Mouse (Mus musculus) 416B (cell line): ENCODE data around the gene Selplg.

ENCODE experiments used
- DNase-seq: peaks from one replicate; pipeline ENCODE4 v3.0.0; 2011; ENCODE audit warnings: low read depth

Selplg gene

GRCm38 (mm10) chr5:113854494-113854893, 22.1 kb upstream of the Selplg start:
- peak; percentile 75 for DNase-seq

GRCm38 (mm10) chr5:113853541-113853940, 21.1 kb upstream of the Selplg start:
- DNase-seq, result no peak

GRCm38 (mm10) chr5:113852463-113852862, 20.0 kb upstream of the Selplg start:
- no peak for DNase-seq

GRCm38 (mm10) chr5:113850680-113851230, 18.3 kb upstream of the Selplg start:
- DNase-seq, result no peak

GRCm38 (mm10) chr5:113847636-113848035, 15.2 kb upstream of the Selplg start:
- no peak for DNase-seq

GRCm38 (mm10) chr5:113846656-113847055, 14.2 kb upstream of the Selplg start:
- DNase-seq, result no peak

- DNase-seq, result no peak
Observed at GRCm38 (mm10) chr5:113845627-113846026, 13.2 kb upstream of the Selplg start.

- peak; percentile 81 for DNase-seq
Observed at GRCm38 (mm10) chr5:113844721-113845120, 12.3 kb upstream of the Selplg start.

GRCm38 (mm10) chr5:113844106-113844505, 11.7 kb upstream of the Selplg start:
- no peak for DNase-seq

GRCm38 (mm10) chr5:113842906-113843305, 10.5 kb upstream of the Selplg start:
- DNase-seq, result no peak

GRCm38 (mm10) chr5:113842244-113842643, 9.8 kb upstream of the Selplg start:
- no peak for DNase-seq

- peak; percentile 77 for DNase-seq
Observed at GRCm38 (mm10) chr5:113841243-113842225, 9.1 kb upstream of the Selplg start.

- DNase-seq, result peak; percentile 59
Observed at GRCm38 (mm10) chr5:113840443-113840842, 8.0 kb upstream of the Selplg start.

GRCm38 (mm10) chr5:113836961-113837360, 4.5 kb upstream of the Selplg start:
- no peak for DNase-seq

GRCm38 (mm10) chr5:113833316-113833947, 988 bp upstream of the Selplg start:
- peak; percentile 75 for DNase-seq

- DNase-seq, result no peak
Observed at GRCm38 (mm10) chr5:113831741-113832140, 703 bp downstream of the Selplg start.

GRCm38 (mm10) chr5:113830796-113831195, 1.6 kb downstream of the Selplg start:
- no peak for DNase-seq

- peak; percentile 91 for DNase-seq
Observed at GRCm38 (mm10) chr5:113830292-113830643, 2.2 kb downstream of the Selplg start.

- DNase-seq, result no peak
Observed at GRCm38 (mm10) chr5:113829566-113830291, 2.7 kb downstream of the Selplg start.

- peak; percentile 62 for DNase-seq
Observed at GRCm38 (mm10) chr5:113828481-113828880, 4.0 kb downstream of the Selplg start.

- peak; percentile 36 for DNase-seq
Observed at GRCm38 (mm10) chr5:113827991-113828411, 4.4 kb downstream of the Selplg start.

- DNase-seq, result peak; percentile 38
Observed at GRCm38 (mm10) chr5:113826619-113827018, 5.8 kb downstream of the Selplg start.
